Mouse (Mus musculus): Measurements from ENCODE around the gene Tspyl3.

Tspyl3 gene

DNA sequence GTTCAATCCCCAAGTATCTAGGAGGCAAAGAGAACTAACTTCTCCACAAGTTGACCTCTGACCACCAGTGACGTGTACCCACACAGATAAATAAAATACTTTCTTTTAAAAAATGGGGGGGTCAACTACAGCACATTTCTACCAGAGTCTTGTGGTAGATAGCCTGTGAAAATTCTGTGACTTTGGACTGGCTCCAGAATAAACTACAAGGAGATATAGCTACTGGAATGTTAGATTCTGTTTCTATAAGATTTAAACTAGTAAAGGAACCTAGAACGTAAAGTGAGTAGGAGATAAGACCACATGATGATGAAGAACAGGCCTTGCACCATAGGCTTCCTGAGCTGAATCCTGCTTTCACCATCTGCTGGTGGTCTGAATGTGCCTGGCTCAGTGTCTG, 37.4 kb downstream of the Tspyl3 start:
- in situ Hi-C loops (cut with MboI; ENCODE audit: low pct_unique_long_range_greater_than_20kb in 1 of 2, low sequenced_read_pairs in 2 of 2, unreplicated experiment in 1 of 2) = no loop called here

DNA sequence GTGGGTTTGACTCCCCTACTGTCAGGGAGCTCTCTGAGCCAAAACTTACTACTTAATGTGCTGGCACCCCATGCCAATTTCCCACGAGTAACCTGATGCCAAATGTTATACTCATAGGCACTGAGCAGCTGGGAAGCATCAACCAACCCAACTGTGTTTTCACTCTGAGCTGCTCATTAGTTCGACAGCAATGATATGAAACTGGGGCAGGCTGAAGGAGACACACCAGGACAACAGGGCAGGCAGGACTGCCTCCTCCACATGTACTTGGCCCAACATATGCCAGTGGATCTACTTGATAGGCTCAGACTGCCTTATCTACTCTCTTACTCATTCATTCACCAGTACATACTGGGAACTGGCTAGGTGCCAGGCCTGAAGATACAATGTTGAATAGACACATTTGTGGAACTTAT, 39.1 kb downstream of the Tspyl3 start:
- in situ Hi-C loops (cut with MboI; ENCODE audit: low pct_unique_long_range_greater_than_20kb in 1 of 2, low sequenced_read_pairs in 2 of 2, unreplicated experiment in 1 of 2) = no loop called here

DNA sequence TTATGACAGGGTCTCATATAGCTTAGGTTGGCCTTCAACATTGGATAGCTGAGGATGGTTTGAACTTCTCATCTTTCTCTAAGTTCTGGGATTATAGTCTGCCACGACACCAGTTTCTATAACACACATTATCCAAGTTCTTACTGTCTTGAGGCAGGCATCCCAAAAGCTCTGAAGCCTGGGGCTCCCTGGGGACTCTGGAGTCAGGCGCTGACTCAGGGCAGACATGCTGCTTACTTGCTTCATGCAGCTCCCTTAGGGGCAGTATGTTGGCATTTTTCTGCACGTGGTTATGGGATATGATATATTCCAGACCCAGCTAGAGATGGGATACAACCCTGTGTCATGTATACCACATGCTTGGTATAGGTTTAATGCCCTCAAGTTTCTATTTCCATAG, 45.3 kb downstream of the Tspyl3 start:
- in situ Hi-C loops (cut with MboI; ENCODE audit: low pct_unique_long_range_greater_than_20kb in 1 of 2, low sequenced_read_pairs in 2 of 2, unreplicated experiment in 1 of 2) = no loop called here

GRCm38 (mm10) chr2:153179126-153179860, 45.9 kb downstream of the Tspyl3 start:
- in situ Hi-C loops (cut with MboI; ENCODE audit: low pct_unique_long_range_greater_than_20kb in 1 of 2, low sequenced_read_pairs in 2 of 2, unreplicated experiment in 1 of 2) = no loop called here

GRCm38 (mm10) chr2:153177188-153177587, 48.1 kb downstream of the Tspyl3 start:
- in situ Hi-C loops (cut with MboI; ENCODE audit: low pct_unique_long_range_greater_than_20kb in 1 of 2, low sequenced_read_pairs in 2 of 2, unreplicated experiment in 1 of 2) = no loop called here

- in situ Hi-C loops (cut with MboI; ENCODE audit: low pct_unique_long_range_greater_than_20kb in 1 of 2, low sequenced_read_pairs in 2 of 2, unreplicated experiment in 1 of 2) = no loop called here
Measured at GRCm38 (mm10) chr2:153175995-153176570, 49.2 kb downstream of the Tspyl3 start.

Data from mouse embryonic stem cell (cell line).